Mouse (Mus musculus) layer of hippocampus, adult 8-10 months (tissue): ENCODE results near the gene Tsacc. TPM values are rescaled to one million over a fixed set of nuclear protein-coding genes. Genes with fewer than 3 reads are reported as not detected.
"Not testable (repeated sequence)": the region's sequence is repeated elsewhere in the genome, so short reads cannot be mapped to it uniquely, and the experiment has no call there.

ENCODE experiments used
- DNase-seq, 2 experiments: peaks; one replicate each; pipeline ENCODE4 v3.0.0; 2022; ENCODE audit warnings: low spot score in 2 of 2
- total RNA-seq, 4 experiments: library from RNA; stranded (reverse); gene quantifications; 2 replicates each; pipeline ENCODE4 v1.2.4; 2022

Gene Tsacc
- total RNA-seq, 4 experiments from 2014 or later = 4.0 to 7.0 (median 4.4) TPM

DNA sequence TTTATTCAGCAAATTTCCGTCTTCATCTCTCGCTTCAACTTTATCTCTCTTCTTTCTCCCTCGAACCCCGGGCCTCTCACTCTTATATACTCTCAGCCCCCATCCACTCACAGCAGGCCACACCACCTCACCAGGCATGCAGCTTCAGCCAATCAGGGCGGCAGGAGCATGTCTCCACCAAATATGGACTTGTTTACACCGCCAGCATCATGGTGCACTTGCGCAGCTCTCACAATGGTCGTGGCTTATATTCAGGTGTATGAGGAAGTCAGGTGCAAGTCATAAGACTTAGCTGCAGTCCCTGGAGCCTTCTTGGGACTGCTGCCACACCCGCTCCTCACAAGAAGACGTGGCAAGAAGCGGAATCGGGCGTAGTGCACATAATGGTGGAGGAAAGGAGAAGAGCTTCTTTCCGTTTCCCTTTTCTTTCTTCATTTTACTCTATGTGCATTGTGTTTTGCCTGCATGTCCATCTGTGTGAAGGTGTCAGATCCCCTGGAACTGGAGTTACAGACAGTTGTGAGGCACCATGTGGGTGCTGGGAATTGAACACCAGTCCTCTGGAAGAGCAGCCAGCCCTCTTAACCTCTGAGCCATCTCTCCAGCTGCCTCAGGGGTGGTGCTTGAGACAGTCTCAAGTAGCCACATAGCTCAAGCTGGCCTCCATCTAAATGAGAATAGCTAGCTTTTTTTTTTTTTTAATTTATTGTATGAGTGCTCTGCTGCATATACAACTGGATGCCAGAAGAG is 11.8 kb downstream of the Tsacc start:
- DNase-seq = not testable (repeated sequence)

DNA sequence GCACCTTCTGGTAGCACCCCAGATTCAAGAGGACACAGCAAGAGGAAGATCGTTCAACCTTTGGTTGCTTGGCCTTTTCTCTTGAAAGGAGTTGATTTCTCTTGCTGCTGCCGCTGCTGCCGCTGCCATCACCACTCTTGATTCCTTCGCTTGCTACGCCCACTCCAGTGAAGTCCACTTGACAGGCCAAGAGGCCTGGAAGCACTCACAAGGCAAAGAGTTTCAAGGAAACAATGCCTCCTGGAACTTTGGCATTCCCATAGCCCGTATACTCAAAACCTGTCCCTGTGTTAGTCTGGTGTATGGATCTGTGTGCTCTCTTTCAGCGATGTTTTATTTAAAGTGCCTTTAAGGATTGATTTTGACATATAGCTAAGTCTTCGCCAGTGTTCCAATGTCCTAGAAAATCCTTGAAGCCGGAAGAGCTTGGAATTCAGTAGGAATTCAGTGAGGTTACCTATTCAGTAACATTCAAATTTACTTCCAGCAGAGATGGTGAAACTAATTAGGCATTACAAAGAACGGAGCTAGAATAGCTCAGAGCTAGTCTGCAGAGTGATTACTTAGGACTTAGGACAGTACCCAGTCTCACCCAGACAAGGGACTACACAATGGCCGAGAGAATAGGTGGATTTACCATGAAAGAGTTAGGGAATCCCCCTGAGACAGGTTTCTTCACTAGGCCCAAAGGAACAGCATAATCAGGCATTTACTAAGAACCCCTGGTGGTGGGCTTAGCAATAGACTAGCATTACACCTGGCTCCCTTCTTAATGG is 15.5 kb downstream of the Tsacc start:
- DNase-seq = not testable (repeated sequence)

DNA sequence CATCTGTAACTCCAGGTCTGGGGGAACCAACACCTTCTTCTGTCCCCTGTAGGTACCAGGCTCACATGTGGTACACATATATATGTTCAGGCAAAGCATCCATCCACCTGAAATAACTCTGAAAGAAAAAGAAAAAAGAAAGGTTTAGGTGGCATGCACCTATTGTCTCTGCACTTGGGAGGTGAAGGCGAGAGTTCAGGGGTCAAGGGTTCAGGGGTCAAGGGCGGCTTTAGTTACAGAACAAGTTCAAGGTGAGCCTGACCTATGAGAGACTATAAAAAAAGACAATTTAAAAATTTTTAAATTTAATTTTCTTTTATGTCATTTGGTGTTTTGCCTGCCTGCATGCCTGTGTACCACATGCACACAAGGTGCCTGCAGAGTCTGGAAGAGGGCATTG is 16.8 kb downstream of the Tsacc start:
- no peak for DNase-seq

DNA sequence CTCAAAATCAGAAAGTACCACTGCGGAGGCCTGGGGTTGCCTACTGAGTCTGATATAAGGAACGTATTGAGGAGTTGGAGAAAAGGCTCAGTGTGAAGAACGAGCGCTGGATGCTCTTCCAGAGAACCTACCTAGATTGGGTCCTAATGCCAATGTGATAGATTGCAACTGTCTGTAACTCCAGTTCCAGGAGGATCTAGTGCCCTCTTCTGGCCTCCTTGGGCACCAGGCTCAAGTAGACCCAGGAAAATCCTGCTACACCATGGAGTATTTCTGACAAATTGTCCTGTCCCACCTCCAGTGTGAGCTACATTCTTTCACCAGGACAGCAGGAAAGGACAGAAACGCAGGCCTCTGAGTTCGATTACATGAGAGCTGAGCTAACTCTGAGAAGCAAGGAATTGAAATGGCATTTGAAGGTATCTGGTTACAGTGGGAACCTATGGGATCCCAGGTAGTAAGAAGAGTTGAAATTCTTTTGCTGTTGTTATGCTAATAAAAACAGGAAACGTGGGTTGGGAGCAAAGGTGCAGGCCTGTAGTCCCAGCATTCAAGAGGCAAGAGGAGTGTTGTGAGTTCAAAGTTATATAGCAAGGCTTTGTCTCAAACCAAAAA is 20.2 kb downstream of the Tsacc start:
- peak in 1 of 2 experiments; percentile 38 for DNase-seq

DNA sequence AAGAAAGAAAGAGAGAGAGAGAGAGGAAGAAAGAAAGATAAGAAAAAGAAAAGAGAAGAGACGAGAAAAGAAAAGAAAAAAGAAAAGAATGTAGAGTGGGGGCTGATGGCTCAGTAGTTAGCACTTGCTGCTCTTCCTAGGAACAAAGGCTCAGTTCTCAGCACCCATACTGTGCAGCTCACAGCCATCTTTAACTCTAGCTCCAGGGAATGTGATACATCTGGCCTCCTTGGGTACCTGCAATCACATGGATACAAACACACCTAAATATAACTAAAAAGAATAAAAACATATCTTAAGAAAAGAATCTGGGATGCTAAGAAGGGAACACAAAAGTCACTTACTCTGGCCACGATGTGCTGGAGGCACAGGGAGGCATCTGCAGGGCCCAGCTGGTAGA is 20.7 kb downstream of the Tsacc start:
- no peak for DNase-seq

DNA sequence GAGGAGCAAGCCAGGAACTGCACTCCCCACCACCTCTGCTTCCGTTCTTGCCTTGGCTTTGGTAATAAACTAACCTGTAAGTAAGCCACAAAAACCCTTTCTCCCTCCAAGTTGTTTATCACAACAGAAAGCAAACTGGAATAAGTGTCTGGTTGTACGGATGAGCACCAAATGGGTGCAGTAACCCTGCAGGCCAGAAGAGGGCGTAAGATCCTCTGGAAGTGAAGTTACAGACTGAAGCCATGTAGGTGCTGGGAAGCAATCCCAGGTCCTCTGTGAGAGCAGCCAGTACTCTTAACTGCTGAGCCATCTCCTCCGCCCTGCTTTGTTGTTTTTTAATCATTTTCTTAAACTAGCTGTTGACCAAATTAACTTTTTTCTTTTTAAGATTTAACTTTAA is 22.8 kb downstream of the Tsacc start:
- DNase-seq = no peak

GRCm38 (mm10) chr3:88271859-88272258 is 24.9 kb downstream of the Tsacc start:
- no peak for DNase-seq

GRCm38 (mm10) chr3:88271298-88271697 is 25.5 kb downstream of the Tsacc start:
- DNase-seq = not testable (repeated sequence)

DNA sequence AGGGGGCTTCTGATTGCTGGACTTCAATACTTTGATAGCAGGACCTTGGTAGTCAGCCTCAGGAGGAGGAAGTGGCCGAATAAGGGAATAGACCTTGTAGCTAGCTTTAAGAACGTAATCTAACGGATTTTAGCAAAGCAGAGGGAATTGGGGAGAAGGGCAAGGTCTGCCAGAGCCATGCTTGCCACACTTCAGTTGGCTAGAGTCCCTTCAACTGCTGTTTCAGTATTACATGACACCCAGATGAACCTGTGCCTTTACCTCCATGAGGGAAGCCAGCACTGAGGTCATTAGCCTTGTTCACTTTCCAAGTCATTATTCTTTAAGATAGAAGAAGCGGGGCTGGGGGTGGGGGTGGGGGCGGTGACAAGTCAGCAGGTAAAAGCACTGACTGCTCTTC is 27.8 kb downstream of the Tsacc start:
- DNase-seq = no peak

- DNase-seq = not testable (repeated sequence)
These were observed 28.8 kb downstream of the Tsacc start for GRCm38 (mm10) chr3:88268014-88268413.

- no peak for DNase-seq
These were observed 34.5 kb downstream of the Tsacc start for GRCm38 (mm10) chr3:88262346-88262745.

- DNase-seq = no peak
These were observed 40.4 kb downstream of the Tsacc start for GRCm38 (mm10) chr3:88256382-88256781.

GRCm38 (mm10) chr3:88255950-88256349 is 40.8 kb downstream of the Tsacc start:
- DNase-seq = no peak

- no peak for DNase-seq
These were observed 42.4 kb downstream of the Tsacc start, which contains the start of gene Rhbg for GRCm38 (mm10) chr3:88254268-88254926. Rhbg (minus strand) TSS chr3:88254709.

GRCm38 (mm10) chr3:88252739-88253138 is 44.1 kb downstream of the Tsacc start:
- no peak for DNase-seq

- no peak for DNase-seq
These were observed 48.4 kb downstream of the Tsacc start for GRCm38 (mm10) chr3:88248406-88248805.

DNA sequence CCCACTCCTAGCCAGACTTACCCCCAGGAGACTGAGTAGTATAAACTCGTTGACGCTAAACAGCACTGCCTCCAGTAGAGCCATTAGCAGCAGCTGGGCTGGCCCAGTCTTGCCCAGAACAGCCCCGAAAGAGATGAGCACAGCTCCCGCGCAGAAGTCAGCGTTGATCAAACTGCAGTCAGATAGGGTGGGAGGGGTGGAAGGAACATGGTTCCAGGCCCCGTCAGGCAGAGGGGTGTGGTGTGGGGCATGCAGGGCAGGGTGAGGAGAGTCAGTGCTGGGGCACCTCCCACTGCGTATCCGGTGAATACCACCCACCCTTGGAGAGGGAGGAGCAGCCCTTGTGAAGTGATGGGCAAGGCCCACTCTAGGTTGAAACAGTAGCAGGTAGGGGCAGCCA is 49.1 kb downstream of the Tsacc start:
- no peak for DNase-seq

- peak; percentile 66 to 81 for DNase-seq
These were observed 51.0 kb downstream of the Tsacc start for GRCm38 (mm10) chr3:88245811-88246210.

- DNase-seq = peak in 1 of 2 experiments; percentile 38
These were observed 52.7 kb downstream of the Tsacc start for GRCm38 (mm10) chr3:88244071-88244470.

DNA sequence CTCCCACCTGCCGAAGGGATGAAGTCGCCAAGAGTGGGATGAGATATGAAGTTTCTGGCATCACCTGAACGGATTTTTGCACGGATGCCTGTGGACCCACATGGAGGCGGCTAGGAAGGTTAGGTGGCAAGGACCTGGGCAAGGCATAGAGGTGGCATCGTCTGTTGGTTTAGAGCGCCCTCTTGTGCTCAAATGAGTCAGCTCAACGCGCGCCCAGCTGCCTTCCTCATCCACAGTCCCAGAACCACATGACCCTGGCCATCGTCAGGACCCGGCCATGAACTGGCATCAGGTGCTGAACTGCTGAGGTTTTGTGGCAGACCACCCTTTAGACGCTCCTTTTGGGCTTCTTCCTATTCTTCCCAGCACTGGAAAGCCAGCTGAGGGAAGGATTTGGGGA is 54.3 kb downstream of the Tsacc start:
- peak; percentile 67 to 88 for DNase-seq

DNA sequence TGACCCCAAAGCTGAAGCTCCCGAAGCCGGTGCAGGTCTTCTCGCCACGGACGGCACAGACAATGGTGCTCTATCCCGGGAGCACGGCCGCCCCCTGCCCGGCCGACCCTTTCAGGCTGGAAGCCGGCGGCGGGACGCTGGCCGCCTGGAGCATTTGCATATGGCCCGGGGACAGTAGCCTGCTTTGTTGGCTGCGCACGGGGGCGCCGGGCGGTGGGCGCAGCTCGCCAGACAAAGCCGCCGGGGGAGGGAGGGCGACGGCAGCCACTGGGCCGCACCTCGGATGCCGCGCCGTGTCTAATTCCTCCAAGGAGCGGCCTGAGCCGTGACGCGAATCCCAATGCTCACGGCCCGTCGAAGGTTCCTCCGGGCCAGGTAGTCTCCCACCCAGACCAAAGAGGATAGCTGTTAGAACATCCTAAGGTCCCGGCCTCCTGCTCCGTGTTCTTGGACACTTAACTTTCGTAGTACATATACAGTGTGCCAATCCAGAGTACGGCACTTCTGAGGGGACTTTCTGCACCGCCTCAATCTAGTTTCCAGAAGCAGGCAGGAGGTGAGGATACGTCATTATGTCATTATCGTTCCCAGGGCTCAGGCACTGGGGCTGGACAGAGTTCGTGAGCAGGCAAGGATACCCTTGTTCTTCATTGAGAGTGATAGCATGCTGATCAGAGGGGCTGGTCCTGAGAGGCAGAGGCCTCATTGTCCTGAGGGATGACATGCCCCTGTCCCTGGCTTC is 55.6 kb downstream of the Tsacc start:
- no peak for DNase-seq
